Mouse (Mus musculus): ENCODE data around the gene Adgrl3. TPM values are rescaled to one million over a fixed set of nuclear protein-coding genes. Genes with fewer than 3 reads are reported as not detected.
A peak's percentile ranks its signal among the peaks of the same experiment; 100 is the strongest.

The Adgrl3 gene
- polyA plus RNA-seq, 1 experiment from 2014 or later, result 62.9 TPM

DNA sequence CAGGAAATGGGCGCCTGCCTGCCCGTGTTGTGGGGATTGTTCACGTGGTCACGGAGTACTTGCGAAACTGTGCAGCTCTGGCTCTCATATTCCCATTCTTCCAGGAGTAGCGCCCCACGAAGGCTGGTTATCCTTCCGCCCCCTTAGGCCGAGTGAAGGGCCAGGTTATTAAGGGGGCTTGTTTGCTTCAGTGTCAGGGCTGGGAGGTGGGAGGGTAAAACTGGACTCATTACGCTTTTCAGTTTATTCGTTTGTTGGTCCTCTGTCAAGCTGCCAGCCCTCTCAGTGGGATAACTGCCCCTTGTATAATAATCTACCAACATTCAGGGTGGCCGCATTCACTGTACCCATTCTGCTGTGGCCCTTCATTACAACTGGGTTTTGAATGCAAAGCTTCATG lies 135.9 kb downstream of the Adgrl3 start:
- WGBS, result 74% methylated on average over 12 of the region's 12 CpGs
- Histone ChIP-seq H3K27me3 (no peaks in the 10 kb centered on the region), H3K9ac (replicated peaks) (no peak overlapping the region), H3K4me3 (replicated peaks) (no peak overlapping the region), H3K9me3 (no peaks in the 10 kb centered on the region), H3K27ac (no peak overlapping the region), H3K4me1 (replicated peaks) (peaks cover 18% of the 10 kb centered on the region), H3K36me3 (no peaks in the 10 kb centered on the region), H3K4me2 (no peak overlapping the region)
- ATAC-seq (ENCODE audit: insufficient number of reproducible peaks, insufficient read depth, low FRiP score, low TSS enrichment, low read depth), result no peak

DNA sequence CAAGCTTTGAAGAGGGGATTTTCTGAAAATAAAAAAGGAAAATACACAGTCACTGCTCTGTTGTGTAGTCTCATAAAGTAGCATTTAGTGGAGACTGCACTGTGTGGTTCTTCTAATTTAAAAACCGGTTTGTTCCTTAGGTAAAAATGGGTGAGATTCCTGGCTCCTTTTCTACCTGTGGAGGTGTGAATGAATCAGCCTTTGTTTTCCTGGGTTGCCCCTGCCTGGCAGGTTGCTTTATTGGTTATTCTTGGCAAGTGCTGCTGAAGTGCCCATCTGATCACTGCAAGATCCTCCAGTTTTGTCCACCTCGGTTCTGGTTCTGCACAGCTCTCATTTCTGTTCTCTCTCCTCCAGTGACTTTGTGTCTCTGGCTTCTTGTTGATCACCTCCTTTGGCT lies 136.3 kb downstream of the Adgrl3 start:
- H3K4me2 ChIP-seq, result no peak overlapping the region
- H3K9me3 ChIP-seq, result no peaks in the 10 kb centered on the region
- H3K4me1 ChIP-seq (replicated peaks), result peaks cover 18% of the 10 kb centered on the region
- no peaks in the 10 kb centered on the region for H3K27me3 ChIP-seq
- no peak overlapping the region for H3K9ac ChIP-seq (replicated peaks)
- no peaks in the 10 kb centered on the region for H3K36me3 ChIP-seq
- H3K4me3 ChIP-seq (replicated peaks), result no peak overlapping the region
- no peak overlapping the region for H3K27ac ChIP-seq
- no peak for ATAC-seq (ENCODE audit: insufficient number of reproducible peaks, insufficient read depth, low FRiP score, low TSS enrichment, low read depth)
- 22% methylated on average over 2 of the region's 2 CpGs for WGBS

GRCm38 (mm10) chr5:81156796-81157195 lies 136.9 kb downstream of the Adgrl3 start:
- WGBS, result 57% methylated on average over 5 of the region's 5 CpGs
- H3K4me2 ChIP-seq, result no peak overlapping the region
- no peaks in the 10 kb centered on the region for H3K36me3 ChIP-seq
- no peaks in the 10 kb centered on the region for H3K27me3 ChIP-seq
- no peaks in the 10 kb centered on the region for H3K9me3 ChIP-seq
- no peak overlapping the region for H3K9ac ChIP-seq (replicated peaks)
- no peak overlapping the region for H3K4me3 ChIP-seq (replicated peaks)
- no peak overlapping the region for H3K27ac ChIP-seq
- no peak for ATAC-seq (ENCODE audit: insufficient number of reproducible peaks, insufficient read depth, low FRiP score, low TSS enrichment, low read depth)
- H3K4me1 ChIP-seq (replicated peaks), result peaks cover 18% of the 10 kb centered on the region

DNA sequence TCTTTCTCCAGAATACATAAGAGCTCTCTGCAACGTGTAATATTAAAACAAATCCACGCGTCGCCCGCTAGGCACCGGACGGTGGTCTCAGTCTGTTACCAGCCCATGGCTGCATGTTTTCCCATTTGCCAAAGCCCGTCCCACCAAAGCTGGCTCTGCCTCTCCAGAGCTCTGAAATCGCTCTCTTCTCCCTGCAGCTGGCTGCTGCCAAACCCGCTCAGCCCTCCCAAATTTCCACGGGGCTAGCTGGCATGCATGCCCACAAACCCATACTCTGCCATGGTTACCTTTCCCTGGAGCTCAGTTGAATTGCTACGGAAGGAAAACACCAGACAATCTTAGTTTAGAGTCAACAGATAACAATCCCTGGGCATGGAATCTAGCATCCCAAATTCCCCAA lies 139.1 kb downstream of the Adgrl3 start:
- H3K36me3 ChIP-seq, result no peaks in the 10 kb centered on the region
- H3K4me2 ChIP-seq, result no peak overlapping the region
- WGBS, result 89% methylated on average over 12 of the region's 12 CpGs
- no peaks in the 10 kb centered on the region for H3K27me3 ChIP-seq
- H3K4me1 ChIP-seq (replicated peaks), result peaks cover 18% of the 10 kb centered on the region
- no peak overlapping the region for H3K4me3 ChIP-seq (replicated peaks)
- H3K27ac ChIP-seq, result no peak overlapping the region
- no peaks in the 10 kb centered on the region for H3K9me3 ChIP-seq
- no peak overlapping the region for H3K9ac ChIP-seq (replicated peaks)
- no peak for ATAC-seq (ENCODE audit: insufficient number of reproducible peaks, insufficient read depth, low FRiP score, low TSS enrichment, low read depth)

DNA sequence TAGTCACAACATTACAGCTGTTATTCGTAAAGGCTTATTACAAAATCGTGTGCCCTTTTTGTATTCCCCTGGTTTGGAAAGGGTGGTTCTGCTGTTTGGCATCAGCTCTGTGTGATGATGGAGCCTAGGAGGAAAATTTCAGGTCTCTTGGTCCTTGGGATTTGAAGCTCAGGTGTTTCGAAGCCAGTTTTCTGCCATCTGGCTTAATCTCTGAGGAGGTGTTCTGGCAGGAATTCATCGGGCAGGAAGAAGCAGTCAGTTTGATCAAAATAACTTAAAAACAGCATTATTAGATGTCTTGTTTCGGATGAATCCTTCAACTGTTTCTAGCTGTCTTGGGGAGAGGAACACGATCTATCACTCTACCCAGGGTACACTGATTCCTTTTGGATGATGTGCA lies 140.5 kb downstream of the Adgrl3 start:
- Histone ChIP-seq H3K36me3 (no peaks in the 10 kb centered on the region), H3K9ac (replicated peaks) (no peak overlapping the region), H3K4me3 (replicated peaks) (no peak overlapping the region), H3K4me1 (replicated peaks) (peaks cover 15% of the 10 kb centered on the region), H3K27ac (no peak overlapping the region), H3K27me3 (no peaks in the 10 kb centered on the region), H3K4me2 (no peak overlapping the region), H3K9me3 (no peaks in the 10 kb centered on the region)
- ATAC-seq (ENCODE audit: insufficient number of reproducible peaks, insufficient read depth, low FRiP score, low TSS enrichment, low read depth), result no peak
- 78% methylated on average over 6 of the region's 6 CpGs for WGBS

DNA sequence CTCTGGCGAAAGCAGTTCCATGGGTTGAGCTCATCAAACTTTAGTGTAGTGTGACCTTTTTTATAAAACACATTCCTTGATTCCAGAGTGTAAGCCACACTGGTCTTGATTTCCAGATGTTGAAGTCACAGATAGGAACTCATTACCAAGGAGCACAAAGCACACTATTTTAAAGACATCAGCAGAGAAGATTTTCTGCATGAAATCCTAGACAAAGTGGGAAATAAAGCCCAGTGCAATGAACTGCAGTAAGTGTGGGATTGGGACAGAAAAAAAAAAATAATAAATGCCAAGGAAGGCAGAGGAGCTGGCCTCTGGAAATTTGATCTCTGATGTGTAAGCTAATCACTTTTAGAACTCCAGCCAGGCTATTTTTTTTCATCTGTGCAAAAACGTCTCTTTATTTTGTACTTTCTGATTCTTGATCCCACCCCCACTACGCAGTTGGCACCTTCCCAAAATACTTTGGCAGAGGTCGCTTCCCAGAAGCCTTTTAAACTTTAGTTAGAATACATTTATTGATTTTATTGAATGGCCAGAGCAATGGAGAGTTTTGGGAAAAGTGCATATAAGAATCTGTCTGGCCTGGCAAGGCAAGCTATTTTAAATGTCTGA lies 169.0 kb downstream of the Adgrl3 start:
- no peak overlapping the region for H3K9ac ChIP-seq (replicated peaks)
- H3K27me3 ChIP-seq, result no peaks in the 10 kb centered on the region
- H3K4me1 ChIP-seq (replicated peaks), result peaks cover 4% of the 10 kb centered on the region; the same call in 1 of the 2 replicates
- WGBS, result 23% methylated on average over 4 of the region's 4 CpGs
- no peak overlapping the region for H3K4me3 ChIP-seq (replicated peaks)
- no peaks in the 10 kb centered on the region for H3K9me3 ChIP-seq
- H3K27ac ChIP-seq, result peak overlapping the region; percentile 71
- H3K36me3 ChIP-seq, result no peaks in the 10 kb centered on the region
- no peak; the same call in 1 of the 2 replicates for ATAC-seq (ENCODE audit: insufficient number of reproducible peaks, insufficient read depth, low FRiP score, low TSS enrichment, low read depth)
- no peak overlapping the region for H3K4me2 ChIP-seq

- no peak overlapping the region for H3K27ac ChIP-seq
- no peaks in the 10 kb centered on the region for H3K9me3 ChIP-seq
- no peaks in the 10 kb centered on the region for H3K27me3 ChIP-seq
- ATAC-seq (ENCODE audit: insufficient number of reproducible peaks, insufficient read depth, low FRiP score, low TSS enrichment, low read depth), result no peak
- H3K4me1 ChIP-seq (replicated peaks), result no peaks in the 10 kb centered on the region
- no peak overlapping the region for H3K4me3 ChIP-seq (replicated peaks)
- H3K36me3 ChIP-seq, result 0 out of 2 replicates have a peak, but pooled peaks cover 3% of the 10 kb centered on the region
- H3K9ac ChIP-seq (replicated peaks), result no peak overlapping the region
- no peak overlapping the region for H3K4me2 ChIP-seq
These were observed 180.4 kb downstream of the Adgrl3 start for GRCm38 (mm10) chr5:81200354-81200753.

DNA sequence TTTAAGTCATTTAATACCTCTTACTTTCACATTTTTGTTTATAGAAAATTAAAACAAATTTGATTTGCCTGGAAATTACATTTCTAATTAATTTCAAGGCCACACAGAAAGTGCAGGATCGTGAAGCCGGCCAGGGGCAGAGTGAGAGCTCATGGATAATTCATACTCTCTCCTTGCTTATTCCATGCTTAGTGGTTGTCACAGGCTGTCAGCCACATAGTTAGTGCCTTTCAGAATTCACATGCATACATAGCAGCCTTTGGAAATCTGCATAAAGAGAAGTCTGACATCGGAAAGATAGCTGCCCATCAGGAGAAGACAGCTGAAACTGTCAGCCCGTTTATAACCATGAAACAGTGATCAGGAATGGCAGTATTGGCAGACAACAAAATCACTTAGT lies 181.9 kb downstream of the Adgrl3 start:
- H3K4me2 ChIP-seq, result no peak overlapping the region

DNA sequence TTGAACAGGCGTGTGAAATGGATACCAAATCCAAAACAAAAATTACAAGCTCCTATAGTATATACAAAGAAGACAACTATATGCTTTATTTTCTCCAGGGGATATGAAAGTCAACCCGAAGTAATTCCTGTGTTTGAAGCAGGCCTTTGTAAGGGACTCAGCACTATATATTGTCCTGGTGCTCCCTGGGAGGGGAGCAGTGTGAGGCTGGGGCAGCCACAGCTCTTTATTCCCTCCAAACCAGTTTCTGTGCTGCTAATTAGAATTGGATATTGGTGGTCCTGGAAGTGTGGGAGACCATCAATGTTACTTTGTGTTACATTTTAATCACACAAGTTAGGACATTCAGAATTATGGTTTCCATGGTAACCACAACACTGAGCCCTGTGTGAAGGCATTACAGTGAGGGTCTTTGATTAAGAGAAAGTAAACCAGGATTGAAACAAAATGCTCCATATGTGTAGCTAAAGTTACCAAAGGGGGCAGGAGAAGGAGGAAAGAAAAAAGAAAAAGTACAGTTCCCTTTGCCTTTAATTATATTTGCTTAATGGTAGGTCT lies 198.6 kb downstream of the Adgrl3 start:
- Histone ChIP-seq H3K27ac (0 out of 2 replicates have a peak overlapping the region, but pooled peaks have one; percentile 59), H3K9me3 (no peaks in the 10 kb centered on the region), H3K9ac (replicated peaks) (no peak overlapping the region), H3K4me2 (no peak overlapping the region), H3K36me3 (no peaks in the 10 kb centered on the region), H3K27me3 (no peaks in the 10 kb centered on the region), H3K4me3 (replicated peaks) (no peak overlapping the region), H3K4me1 (replicated peaks) (peaks cover 5% of the 10 kb centered on the region)
- peak; percentile 87 for ATAC-seq (ENCODE audit: insufficient number of reproducible peaks, insufficient read depth, low FRiP score, low TSS enrichment, low read depth)
- WGBS, result 68% methylated on average over 2 of the region's 2 CpGs

More for the DNA sequence above, 181.9 kb downstream of the Adgrl3 start:
- Histone ChIP-seq H3K27ac (no peak overlapping the region), H3K4me1 (replicated peaks) (no peaks in the 10 kb centered on the region), H3K4me3 (replicated peaks) (no peak overlapping the region), H3K36me3 (0 out of 2 replicates have a peak, but pooled peaks cover 3% of the 10 kb centered on the region), H3K27me3 (no peaks in the 10 kb centered on the region), H3K9me3 (no peaks in the 10 kb centered on the region), H3K9ac (replicated peaks) (no peak overlapping the region)
- 86% methylated on average over 4 of the region's 4 CpGs for WGBS
- ATAC-seq (ENCODE audit: insufficient number of reproducible peaks, insufficient read depth, low FRiP score, low TSS enrichment, low read depth), result no peak

- no peak for ATAC-seq (ENCODE audit: insufficient number of reproducible peaks, insufficient read depth, low FRiP score, low TSS enrichment, low read depth)
- no peaks in the 10 kb centered on the region for H3K9me3 ChIP-seq
- no peaks in the 10 kb centered on the region for H3K36me3 ChIP-seq
- H3K27me3 ChIP-seq, result no peaks in the 10 kb centered on the region
- H3K4me1 ChIP-seq (replicated peaks), result peaks cover 14% of the 10 kb centered on the region
- 35% methylated on average over 6 of the region's 6 CpGs for WGBS
- no peak overlapping the region for H3K4me2 ChIP-seq
- no peak overlapping the region for H3K4me3 ChIP-seq (replicated peaks)
- no peak overlapping the region for H3K27ac ChIP-seq
- H3K9ac ChIP-seq (replicated peaks), result no peak overlapping the region
These were observed 204.5 kb downstream of the Adgrl3 start for GRCm38 (mm10) chr5:81224465-81224864.

DNA sequence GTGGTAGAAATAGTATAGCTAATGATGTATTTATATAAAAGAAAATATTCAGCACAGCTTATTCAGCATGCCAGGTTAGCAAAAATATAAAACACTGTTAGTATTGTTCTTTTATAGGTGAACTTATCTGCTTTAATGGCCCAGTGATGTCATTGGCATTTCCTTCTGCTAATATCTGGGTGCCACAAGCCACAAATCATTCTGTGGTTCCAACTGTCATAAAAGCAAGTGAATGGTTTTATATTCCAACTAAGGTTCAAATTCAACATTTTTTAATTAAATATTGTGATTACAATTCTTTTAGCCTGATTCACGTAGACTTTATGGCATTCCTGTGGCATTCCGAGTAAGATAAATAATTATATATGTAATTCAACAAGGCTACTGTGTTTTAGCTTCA lies 205.5 kb downstream of the Adgrl3 start:
- Histone ChIP-seq H3K4me3 (replicated peaks) (no peak overlapping the region), H3K27ac (no peak overlapping the region), H3K4me2 (no peak overlapping the region), H3K36me3 (no peaks in the 10 kb centered on the region), H3K9ac (replicated peaks) (no peak overlapping the region), H3K4me1 (replicated peaks) (peaks cover 14% of the 10 kb centered on the region), H3K27me3 (no peaks in the 10 kb centered on the region), H3K9me3 (no peaks in the 10 kb centered on the region)
- WGBS, result 77% methylated on average over 2 of the region's 2 CpGs
- no peak for ATAC-seq (ENCODE audit: insufficient number of reproducible peaks, insufficient read depth, low FRiP score, low TSS enrichment, low read depth)

- Histone ChIP-seq H3K27me3 (no peaks in the 10 kb centered on the region), H3K9ac (replicated peaks) (no peak overlapping the region), H3K4me2 (no peak overlapping the region), H3K4me1 (replicated peaks) (peaks cover 17% of the 10 kb centered on the region), H3K27ac (no peak overlapping the region), H3K4me3 (replicated peaks) (no peak overlapping the region), H3K9me3 (no peaks in the 10 kb centered on the region), H3K36me3 (no peaks in the 10 kb centered on the region)
- ATAC-seq (ENCODE audit: insufficient number of reproducible peaks, insufficient read depth, low FRiP score, low TSS enrichment, low read depth), result no peak
These were observed 207.3 kb downstream of the Adgrl3 start for GRCm38 (mm10) chr5:81227256-81227655.
